Mouse (Mus musculus) stomach, postnatal 0 days (tissue): ENCODE measurements at regions not wholly inside any gene's neighbourhood (a gene's known extent, or its start where the extent isn't known, plus 50 kb on each side); places are given as distances from the start of the nearest gene placed in this dataset.

Experiments
- CTCF ChIP-seq: IDR thresholded peaks from 2 replicates; pipeline ENCODE4 v1.5.1; 2016; ENCODE audit warnings: antibody characterized with exemption, low read depth, mild to moderate bottlenecking, moderate library complexity
- EP300 ChIP-seq: optimal IDR thresholded peaks from 2 replicates; pipeline ENCODE3; 2016; ENCODE audit warnings: antibody characterized with exemption

DNA sequence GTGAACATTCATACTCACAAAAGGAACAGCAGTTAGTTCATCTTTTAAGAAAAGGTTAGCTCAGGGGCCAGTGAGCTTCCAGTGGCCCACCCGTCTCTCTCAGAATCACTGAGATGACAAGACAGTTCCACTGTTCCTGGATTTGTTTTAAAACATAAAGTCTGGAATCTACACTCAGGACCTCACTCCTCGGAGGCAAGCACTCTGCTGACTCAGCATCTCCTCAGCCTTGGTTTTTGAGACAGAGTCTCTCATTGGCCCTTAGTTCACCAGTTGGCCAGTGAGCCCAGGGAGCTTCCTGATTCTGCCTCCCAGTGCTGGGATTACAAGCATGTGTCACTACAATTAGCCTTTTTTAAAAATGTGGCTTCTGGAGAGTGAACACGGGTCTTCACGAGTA, 88.9 kb upstream of the Pgrmc2 start:
- no peak for TF ChIP-seq CTCF
- TF ChIP-seq EP300, result no peak
